Mouse (Mus musculus) CH12.LX (cell line): ENCODE data around the gene Gm17455. TPM values are rescaled to one million over a fixed set of nuclear protein-coding genes. Genes with fewer than 3 reads are reported as not detected.

Experiments used
- DNase-seq: peaks from one replicate; pipeline ENCODE4 v3.0.0-alpha.2; 2013; ENCODE audit errors: extremely low read depth
- H3K27ac ChIP-seq: 2 replicates; pipeline ENCODE4 v1.5.1; 2012; ENCODE audit warnings: low read depth, mild to moderate bottlenecking, control low read depth, moderate library complexity; ENCODE audit not compliant: insufficient read depth
- H3K27me3 ChIP-seq: replicated peaks from 2 replicates; pipeline ENCODE3; 2012; ENCODE audit warnings: inconsistent platforms
- H3K36me3 ChIP-seq, 2 experiments: replicated peaks in 1 of 2; 2 replicates each; pipeline versions ENCODE3 to v1.6.1; 2012; ENCODE audit warnings: inconsistent platforms in 1 of 2, low read length in 1 of 2, mild to moderate bottlenecking in 1 of 2, mixed read lengths in 1 of 2, moderate library complexity in 1 of 2; ENCODE audit not compliant: control insufficient read depth in 1 of 2, insufficient read depth in 1 of 2
- H3K4me1 ChIP-seq, 2 experiments: 2 replicates each; pipeline ENCODE4 v1.6.1; 2012; ENCODE audit warnings: inconsistent platforms in 1 of 2, moderate library complexity in 1 of 2; ENCODE audit not compliant: insufficient read depth in 2 of 2, control insufficient read depth in 1 of 2
- H3K4me2 ChIP-seq: 2 replicates; pipeline ENCODE4 v1.6.1; 2012; ENCODE audit warnings: low read depth, mild to moderate bottlenecking, control low read depth; ENCODE audit not compliant: poor library complexity, insufficient read depth, severe bottlenecking
- H3K4me3 ChIP-seq, 3 experiments: fragments of 150-350 bp in 1 of 3; sonication (generic) in 1 of 3; replicated peaks in 1 of 3; 2 replicates each; pipeline versions ENCODE3 to v1.5.1; 2011 to 2012; ENCODE audit warnings: low read depth in 2 of 3, low read length in 2 of 3, mild to moderate bottlenecking in 2 of 3, moderate library complexity in 2 of 3, control low read depth in 1 of 3, improper control_type of control experiment in 1 of 3, inconsistent platforms in 1 of 3, mixed read lengths in 1 of 3; ENCODE audit not compliant: poor library complexity in 1 of 3
- H3K79me2 ChIP-seq: replicated peaks from 2 replicates; pipeline ENCODE4 v1.6.1; 2012; ENCODE audit warnings: mild to moderate bottlenecking, moderate library complexity; ENCODE audit not compliant: control insufficient read depth, poor library complexity, insufficient read depth, severe bottlenecking; ENCODE audit errors: extremely low read depth
- H3K9ac ChIP-seq: 2 replicates; pipeline ENCODE4 v1.6.1; 2012; ENCODE audit warnings: low read depth, mild to moderate bottlenecking, control low read depth, moderate library complexity; ENCODE audit not compliant: insufficient read depth
- H3K9me3 ChIP-seq: replicated peaks from 2 replicates; pipeline ENCODE3; 2012; ENCODE audit warnings: low read length, inconsistent platforms, mixed read lengths
- BHLHE40 ChIP-seq: IDR thresholded peaks from 2 replicates; pipeline ENCODE4 v1.6.1; 2011; ENCODE audit warnings: mild to moderate bottlenecking, low read depth, low read length, improper control_type of control experiment
- CHD1 ChIP-seq: IDR thresholded peaks from 2 replicates; pipeline ENCODE4 v1.6.1; 2012; ENCODE audit warnings: low read depth, low read length, improper control_type of control experiment, inconsistent platforms
- CHD2 ChIP-seq: IDR thresholded peaks from 2 replicates; pipeline ENCODE4 v1.6.1; 2011; ENCODE audit warnings: low read length, improper control_type of control experiment
- CTCF ChIP-seq, 2 experiments: IDR thresholded peaks in 1 of 2; conservative IDR thresholded peaks in 1 of 2; 2 replicates each; pipeline ENCODE4 v1.5.1; 2011 to 2012; ENCODE audit warnings: low read depth in 2 of 2, low read length in 2 of 2, improper control_type of control experiment in 1 of 2, inconsistent platforms in 1 of 2, mild to moderate bottlenecking in 1 of 2, moderate library complexity in 1 of 2
- E2F4 ChIP-seq: IDR thresholded peaks from 2 replicates; pipeline ENCODE4 v1.6.1; 2011; ENCODE audit warnings: low read depth, low read length, improper control_type of control experiment; ENCODE audit not compliant: insufficient replicate concordance
- ELF1 ChIP-seq: IDR thresholded peaks from 2 replicates; pipeline ENCODE4 v1.6.1; 2014; ENCODE audit warnings: low read depth, mild to moderate bottlenecking, inconsistent platforms, low read length, improper control_type of control experiment
- EP300 ChIP-seq: IDR thresholded peaks from 2 replicates; pipeline ENCODE4 v1.6.1; 2011; ENCODE audit warnings: low read length, improper control_type of control experiment
- ETS1 ChIP-seq: conservative IDR thresholded peaks from 2 replicates; pipeline ENCODE4 v1.6.1; 2012; ENCODE audit warnings: low read depth, mild to moderate bottlenecking, inconsistent platforms, low read length, improper control_type of control experiment, moderate library complexity
- HCFC1 ChIP-seq: IDR thresholded peaks from 2 replicates; pipeline ENCODE4 v1.6.1; 2012; ENCODE audit warnings: low read depth, mild to moderate bottlenecking, inconsistent platforms, low read length, improper control_type of control experiment
- IRF4 ChIP-seq: IDR thresholded peaks from 2 replicates; pipeline ENCODE4 v1.6.1; 2014; ENCODE audit warnings: low read depth, mild to moderate bottlenecking, inconsistent platforms, low read length, improper control_type of control experiment
- JUN ChIP-seq: IDR thresholded peaks from 2 replicates; pipeline ENCODE4 v1.6.1; 2011; ENCODE audit warnings: low read depth, mild to moderate bottlenecking, low read length, improper control_type of control experiment, moderate library complexity; ENCODE audit not compliant: insufficient read depth
- JUND ChIP-seq: conservative IDR thresholded peaks from 2 replicates; pipeline ENCODE4 v1.6.1; 2011; ENCODE audit warnings: low read depth, low read length, improper control_type of control experiment
- MAFK ChIP-seq: IDR thresholded peaks from 2 replicates; pipeline ENCODE4 v1.6.1; 2011; ENCODE audit warnings: low read length, improper control_type of control experiment; ENCODE audit not compliant: insufficient replicate concordance
- MAX ChIP-seq: IDR thresholded peaks from 2 replicates; pipeline ENCODE4 v1.6.1; 2011; ENCODE audit warnings: low read length, improper control_type of control experiment
- MAZ ChIP-seq: IDR thresholded peaks from 2 replicates; pipeline ENCODE4 v1.6.1; 2012; ENCODE audit warnings: low read depth, mild to moderate bottlenecking, inconsistent platforms, low read length, improper control_type of control experiment, moderate library complexity
- MEF2A ChIP-seq: IDR thresholded peaks from 2 replicates; pipeline ENCODE4 v1.6.1; 2014; ENCODE audit warnings: low read depth, mild to moderate bottlenecking, inconsistent platforms, low read length, improper control_type of control experiment, borderline replicate concordance
- MXI1 ChIP-seq: IDR thresholded peaks from 2 replicates; pipeline ENCODE4 v1.6.1; 2011; ENCODE audit warnings: mild to moderate bottlenecking, low read depth, low read length, improper control_type of control experiment
- MYC ChIP-seq: IDR thresholded peaks from 2 replicates; pipeline ENCODE4 v1.6.1; 2011; ENCODE audit warnings: low read depth, mild to moderate bottlenecking, improper control_type of control experiment, low read length
- NELFE ChIP-seq: IDR thresholded peaks from 2 replicates; pipeline ENCODE4 v1.6.1; 2011; ENCODE audit warnings: low read depth, low read length, improper control_type of control experiment
- NRF1 ChIP-seq: IDR thresholded peaks from 2 replicates; pipeline ENCODE4 v1.6.1; 2014; ENCODE audit warnings: low read depth, mild to moderate bottlenecking, inconsistent platforms, low read length, improper control_type of control experiment, moderate library complexity
- PAX5 ChIP-seq: IDR thresholded peaks from 2 replicates; pipeline ENCODE4 v1.6.1; 2012; ENCODE audit warnings: low read length, inconsistent platforms, mixed read lengths
- POLR2A ChIP-seq: IDR thresholded peaks from 2 replicates; pipeline ENCODE4 v1.6.1; 2011; ENCODE audit warnings: low read depth, mild to moderate bottlenecking, improper control_type of control experiment, low read length
- POLR2AphosphoS2 ChIP-seq: IDR thresholded peaks from 2 replicates; pipeline ENCODE4 v1.6.1; 2011; ENCODE audit warnings: low read depth, low read length, improper control_type of control experiment
- RAD21 ChIP-seq: IDR thresholded peaks from 2 replicates; pipeline ENCODE4 v1.6.1; 2011; ENCODE audit warnings: low read depth, mild to moderate bottlenecking, low read length, improper control_type of control experiment, moderate library complexity
- SIN3A ChIP-seq: IDR thresholded peaks from 2 replicates; pipeline ENCODE4 v1.6.1; 2012; ENCODE audit warnings: low read length, improper control_type of control experiment, inconsistent platforms
- SMC3 ChIP-seq: IDR thresholded peaks from 2 replicates; pipeline ENCODE4 v1.6.1; 2011; ENCODE audit warnings: low read depth, low read length, improper control_type of control experiment
- UBTF ChIP-seq: IDR thresholded peaks from 2 replicates; pipeline ENCODE4 v1.6.1; 2012; ENCODE audit warnings: low read depth, mild to moderate bottlenecking, inconsistent platforms, low read length, improper control_type of control experiment, moderate library complexity
- USF1 ChIP-seq: IDR thresholded peaks from 2 replicates; pipeline ENCODE4 v1.6.1; 2014; ENCODE audit warnings: low read depth, mild to moderate bottlenecking, inconsistent platforms, low read length, improper control_type of control experiment
- USF2 ChIP-seq: conservative IDR thresholded peaks from 2 replicates; pipeline ENCODE4 v1.6.1; 2011; ENCODE audit warnings: low read depth, low read length, improper control_type of control experiment
- ZC3H11A ChIP-seq: IDR thresholded peaks from 2 replicates; pipeline ENCODE4 v1.6.1; 2012; ENCODE audit warnings: low read depth, mild to moderate bottlenecking, inconsistent platforms, low read length, improper control_type of control experiment
- ZKSCAN1 ChIP-seq: IDR thresholded peaks from 2 replicates; pipeline ENCODE4 v1.6.1; 2012; ENCODE audit warnings: low read depth, inconsistent platforms, low read length, improper control_type of control experiment, borderline replicate concordance
- ZNF384 ChIP-seq: IDR thresholded peaks from 2 replicates; pipeline ENCODE4 v1.6.1; 2012; ENCODE audit warnings: low read depth, low read length, improper control_type of control experiment, inconsistent platforms
- dilution Hi-C: fragments of 300-500 bp; cut with MboI; formaldehyde crosslinking; loops from 2 replicates; pipeline ENCODE4 v1.14.3; 2020; ENCODE audit warnings: low sequenced_read_pairs; ENCODE audit not compliant: extremely low pct_unique_long_range_greater_than_20kb, extremely low pct_ligation_motif_present
- in situ Hi-C: fragments of 300-500 bp; cut with MboI; formaldehyde crosslinking; loops from 3 replicates; pipeline ENCODE4 v1.14.3; 2019; ENCODE audit warnings: low sequenced_read_pairs, low pct_ligation_motif_present, low pct_unique_long_range_greater_than_20kb, mixed read lengths
- polyA plus RNA-seq: library from polyadenylated mRNA; unstranded; fragments of >175 nt; gene quantifications from 2 replicates; pipeline ENCODE4 v1.2.1, GENCODE M21; 2012; ENCODE audit warnings: low read depth; ENCODE audit not compliant: insufficient read length
- total RNA-seq, 2 experiments: library from RNA; depleted of rRNA; stranded (reverse); fragments of 300-350 nt in 1 of 2; fragments of >200 nt in 1 of 2; gene quantifications; 2 replicates each; pipeline ENCODE4 v1.2.3; 2012 to 2014

Gm17455 gene
- total and polyA plus RNA-seq, 3 experiments, result not detected

DNA sequence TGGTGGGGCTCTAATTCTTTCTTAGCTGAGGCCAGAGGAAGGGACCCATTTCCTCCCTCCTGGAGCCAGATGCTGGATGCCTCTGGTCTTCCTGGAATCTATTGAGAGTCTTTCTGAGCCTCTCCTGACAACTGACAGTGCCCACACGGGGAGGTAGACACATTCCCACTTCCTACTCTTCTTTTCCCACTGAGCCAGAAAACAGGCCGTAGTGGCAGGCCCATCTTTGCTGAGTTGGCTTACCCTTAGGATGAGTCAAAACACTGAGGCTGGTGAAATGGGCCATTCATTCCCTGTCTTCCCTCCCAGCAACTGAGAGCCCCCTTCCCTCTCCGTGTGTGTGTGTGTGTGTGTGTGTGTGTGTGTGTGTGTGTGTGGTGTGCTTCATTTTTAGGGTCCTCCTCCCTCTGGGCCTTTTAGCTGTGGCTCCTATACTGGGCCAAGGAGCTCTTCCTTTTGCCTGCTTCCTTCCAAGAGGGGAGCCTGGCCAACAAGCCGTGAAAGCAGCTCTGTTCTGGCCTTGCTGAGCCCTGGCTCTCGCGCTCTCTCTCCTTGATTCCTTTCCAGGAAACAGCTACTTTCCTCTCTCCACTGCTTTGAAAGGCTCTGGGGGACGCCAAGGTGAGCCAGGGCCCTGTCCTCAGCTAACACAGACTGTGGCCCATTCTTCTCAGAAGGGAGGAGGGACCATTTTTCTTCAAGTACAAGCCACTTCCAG lies 6.1 kb downstream of the Gm17455 start:
- dilution Hi-C loops, result no loop called here
- H3K9me3 ChIP-seq, result no peaks in the 10 kb centered on the region
- H3K27me3 ChIP-seq, result peaks cover 29% of the 10 kb centered on the region

DNA sequence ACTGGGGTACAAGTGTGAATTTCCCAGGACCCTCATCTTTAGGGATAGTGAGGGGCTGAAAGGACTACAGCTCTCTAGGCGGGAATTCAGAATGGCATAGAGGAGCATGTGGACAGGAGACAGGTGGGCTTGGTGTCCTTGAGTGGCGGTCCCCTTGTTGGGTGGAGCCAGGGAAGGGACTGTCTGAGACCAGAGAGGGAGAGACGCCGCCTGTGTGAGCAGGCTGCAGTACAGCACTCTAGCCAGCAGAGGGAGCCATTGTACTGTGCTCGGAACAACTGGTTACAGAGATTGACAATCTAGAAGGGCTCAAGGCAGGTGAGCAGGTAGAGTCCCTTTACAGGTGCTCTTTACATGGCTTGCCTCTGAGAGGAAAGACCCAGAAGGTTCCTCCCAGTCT lies 8.3 kb downstream of the Gm17455 start:
- Histone ChIP-seq H3K9ac (no peak overlapping the region), H3K4me2 (no peak overlapping the region), H3K79me2 (no peaks in the 10 kb centered on the region), H3K4me1 (peaks cover 0 to 9% of the 10 kb centered on the region in 2 experiments; a peak in 2 of 4 replicates), H3K36me3 (no peaks in the 10 kb centered on the region), H3K9me3 (no peaks in the 10 kb centered on the region), H3K4me3 (no peak overlapping the region), H3K27me3 (peaks cover 29% of the 10 kb centered on the region), H3K27ac (no peak overlapping the region)
- dilution Hi-C loops (no loop called here), in situ Hi-C loops (no loop called here)
- DNase-seq, result peak; percentile 64
- TF ChIP-seq EP300 (no peak), CHD2 (no peak), MYC (no peak), USF2 (no peak), JUN (no peak), MAX (no peak), MAZ (no peak), RAD21 (peak; percentile 94), BHLHE40 (no peak), MXI1 (no peak), POLR2A (no peak), MEF2A (no peak), ZC3H11A (peak; percentile 76), SIN3A (no peak), E2F4 (no peak), CTCF (conservative IDR thresholded peaks at IDR 0.05 in 1 of 2, IDR thresholded peaks at IDR 0.05 in 1 of 2; ENCODE audit: low read depth in 2 of 2, low read length in 2 of 2) (peak; percentile 94 to 99), SMC3 (peak; percentile 95), USF1 (no peak), UBTF (no peak), JUND (no peak), NRF1 (no peak), CHD1 (no peak), MAFK (no peak), IRF4 (peak; percentile 27; the same call in 1 of the 2 replicates)

More for the DNA sequence above, 6.1 kb downstream of the Gm17455 start:
- TF ChIP-seq POLR2AphosphoS2 (no peak), ETS1 (no peak), USF1 (no peak), SMC3 (no peak), RAD21 (no peak), HCFC1 (no peak), MAX (no peak), USF2 (no peak), POLR2A (no peak), EP300 (no peak), PAX5 (no peak), ZKSCAN1 (no peak), IRF4 (no peak), MAFK (no peak), ELF1 (no peak), BHLHE40 (no peak), CTCF (conservative IDR thresholded peaks at IDR 0.05 in 1 of 2, IDR thresholded peaks at IDR 0.05 in 1 of 2; ENCODE audit: low read depth in 2 of 2, low read length in 2 of 2) (no peak), ZNF384 (no peak), NELFE (no peak)
- Histone ChIP-seq H3K27ac (no peak overlapping the region), H3K79me2 (no peaks in the 10 kb centered on the region), H3K4me1 (no peaks in the 10 kb centered on the region), H3K4me2 (no peak overlapping the region), H3K9ac (no peak overlapping the region), H3K4me3 (no peak overlapping the region), H3K36me3 (no peaks in the 10 kb centered on the region)
- in situ Hi-C loops, result no loop called here
- no peak for DNase-seq
